Mouse (Mus musculus): ENCODE measurements around the gene C2cd4d.

C2cd4d gene

DNA sequence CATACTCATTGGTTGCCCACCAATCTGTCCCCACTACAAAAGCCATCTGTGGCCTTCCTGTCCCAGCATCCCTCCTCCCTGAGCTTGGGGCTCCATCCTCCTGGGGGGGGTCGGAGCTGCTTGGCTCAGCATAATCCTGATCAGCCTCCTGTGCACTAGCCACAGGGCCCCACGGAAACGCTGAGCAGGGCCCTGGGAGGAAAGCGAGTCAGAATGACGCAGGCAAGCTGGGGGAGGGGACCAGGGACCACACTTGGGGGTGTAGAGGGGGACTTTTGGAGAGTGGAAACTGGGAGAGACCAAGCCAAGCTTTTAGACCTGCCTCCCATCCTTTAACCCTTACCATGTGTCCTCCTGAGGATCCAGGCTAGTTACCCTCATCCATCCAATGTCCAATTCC, 13.6 kb downstream of the C2cd4d start:
- no peak for DNase-seq (ENCODE audit: inconsistent ontology term)

DNA sequence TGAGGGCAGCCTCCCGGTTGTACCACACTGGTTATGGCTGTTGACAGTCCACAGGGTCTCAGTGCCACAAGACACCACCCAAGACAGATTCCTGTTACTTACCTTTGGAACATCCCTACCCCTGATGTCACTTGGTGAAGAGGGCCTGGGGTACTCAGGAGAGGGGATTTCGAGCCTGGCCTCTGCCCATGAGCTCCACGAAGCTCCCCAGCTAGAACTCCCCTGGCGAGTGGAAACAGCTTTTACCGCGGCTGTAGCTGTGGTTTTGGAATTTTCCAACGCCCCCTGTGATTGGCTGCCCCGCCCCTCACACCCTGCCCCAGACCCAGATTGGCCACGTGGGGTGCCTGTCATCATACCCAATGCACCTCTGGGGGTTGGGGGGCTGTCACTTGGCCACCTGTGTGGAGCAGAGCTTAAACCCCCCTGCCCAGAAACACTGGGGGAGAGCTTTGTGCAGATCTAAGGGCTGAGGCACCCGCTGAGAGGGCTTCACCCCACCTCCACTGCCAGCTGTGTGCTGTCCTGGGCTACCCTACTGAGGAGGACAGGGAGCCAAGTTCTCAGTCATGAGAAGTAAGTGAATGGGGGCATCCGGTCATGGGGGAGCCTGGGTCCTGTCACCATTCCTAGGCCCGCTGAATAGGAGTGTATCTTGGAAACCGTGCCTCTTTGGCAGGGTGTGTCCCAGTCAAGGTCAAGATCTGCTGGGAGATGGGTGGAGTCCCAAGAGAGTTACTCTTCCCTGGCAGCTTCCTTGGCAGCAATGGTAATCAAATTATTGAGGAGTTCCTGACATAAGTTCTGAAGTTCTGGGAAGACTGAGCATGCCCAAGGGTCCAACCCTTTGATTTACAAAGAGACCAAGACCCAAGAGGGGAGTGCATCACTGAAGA, 15.0 kb downstream of the C2cd4d start:
- no peak for DNase-seq (ENCODE audit: inconsistent ontology term)

DNA sequence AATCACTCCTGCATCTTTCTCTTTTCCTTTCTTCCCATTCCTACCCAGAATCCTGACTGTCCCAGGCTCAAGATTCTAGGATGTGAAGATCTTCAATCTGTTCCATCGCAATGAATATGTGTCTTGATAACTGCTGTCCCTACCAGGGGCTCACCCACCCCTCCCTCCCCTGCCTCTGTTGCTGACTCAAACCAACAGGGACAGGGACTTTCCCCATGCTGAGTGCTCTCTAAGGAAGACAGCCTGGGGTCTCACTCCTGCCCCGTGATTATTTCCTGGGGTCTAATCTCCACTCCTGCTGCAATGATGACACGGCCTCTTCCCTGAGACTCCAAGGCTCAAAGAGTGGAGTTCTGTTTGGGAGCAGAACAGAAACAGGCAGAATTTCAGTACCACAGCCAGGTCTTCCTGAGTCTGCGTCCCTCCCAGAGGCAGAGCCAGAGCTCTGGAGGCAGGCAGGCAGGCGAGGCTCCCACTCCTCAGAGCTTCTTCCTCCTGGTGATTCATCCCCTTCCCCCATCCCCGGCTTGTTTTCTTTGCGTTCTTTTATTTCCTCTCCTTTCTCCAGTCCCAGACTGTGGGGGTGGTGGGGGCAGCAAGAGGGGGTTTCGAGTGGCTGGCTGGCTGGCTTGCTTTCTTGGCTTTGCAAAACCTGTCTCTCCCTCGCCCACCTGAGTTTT, 17.7 kb downstream of the C2cd4d start:
- DNase-seq (ENCODE audit: inconsistent ontology term), result no peak

DNA sequence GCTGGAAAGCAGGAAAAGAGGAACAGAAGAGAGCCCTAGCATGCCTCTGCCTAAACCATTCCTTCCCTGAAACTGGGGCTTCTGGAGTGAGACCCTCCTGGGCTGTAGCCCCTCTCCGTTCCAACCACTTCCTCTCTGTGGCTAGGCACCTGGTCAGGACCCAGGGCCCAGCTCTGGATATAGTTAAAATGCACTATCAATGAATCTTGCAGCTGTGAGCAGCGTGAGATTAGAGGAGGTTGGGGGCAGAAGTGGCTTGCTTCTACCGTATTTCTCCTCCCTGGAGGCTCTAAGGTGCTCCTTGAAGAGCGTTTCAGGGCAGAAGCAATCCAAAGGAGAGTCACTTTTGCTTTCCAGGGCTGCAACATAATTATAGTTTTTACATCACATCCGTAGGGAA, 20.1 kb downstream of the C2cd4d start:
- DNase-seq (ENCODE audit: inconsistent ontology term), result no peak

DNA sequence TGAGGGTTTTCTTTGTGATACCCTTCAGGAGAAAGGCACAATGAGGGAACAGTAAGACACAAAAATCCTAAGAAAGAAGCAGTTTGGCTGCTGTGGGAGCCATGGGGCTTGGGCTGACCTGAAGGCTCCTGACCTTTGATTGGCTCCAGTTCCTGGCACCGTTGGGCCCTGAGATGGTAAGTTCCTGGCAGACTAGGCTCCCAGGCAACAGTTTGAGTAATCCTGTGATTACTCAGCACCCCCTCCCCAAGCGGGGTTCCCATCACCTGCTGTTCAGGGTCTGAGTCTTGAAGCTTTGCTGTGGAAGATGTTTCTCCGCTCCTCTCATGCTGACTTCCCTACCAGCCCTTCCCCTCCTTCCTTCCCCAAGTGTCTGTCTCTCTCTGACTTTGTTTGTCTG, 21.2 kb downstream of the C2cd4d start:
- DNase-seq (ENCODE audit: inconsistent ontology term), result no peak

DNA sequence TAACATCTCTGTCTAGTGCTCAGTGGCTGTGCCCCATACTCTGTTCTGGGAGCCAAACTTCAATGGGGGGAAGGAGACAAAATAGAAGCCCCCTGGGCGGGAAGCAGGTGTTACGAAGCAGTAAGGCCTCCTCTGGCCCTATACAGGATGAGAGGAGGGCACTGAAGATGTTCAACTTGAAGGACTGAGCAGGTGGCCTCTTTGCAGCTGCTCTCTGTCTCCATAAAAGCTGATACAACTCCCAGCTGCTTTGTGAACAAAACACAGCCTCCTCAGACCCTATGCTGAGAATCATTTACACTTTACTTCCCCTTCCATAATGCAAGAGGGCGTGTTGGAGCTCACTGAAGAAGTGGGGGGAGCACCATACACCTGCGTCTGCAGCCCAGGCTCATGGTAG, 24.4 kb downstream of the C2cd4d start:
- DNase-seq (ENCODE audit: inconsistent ontology term), result no peak

DNA sequence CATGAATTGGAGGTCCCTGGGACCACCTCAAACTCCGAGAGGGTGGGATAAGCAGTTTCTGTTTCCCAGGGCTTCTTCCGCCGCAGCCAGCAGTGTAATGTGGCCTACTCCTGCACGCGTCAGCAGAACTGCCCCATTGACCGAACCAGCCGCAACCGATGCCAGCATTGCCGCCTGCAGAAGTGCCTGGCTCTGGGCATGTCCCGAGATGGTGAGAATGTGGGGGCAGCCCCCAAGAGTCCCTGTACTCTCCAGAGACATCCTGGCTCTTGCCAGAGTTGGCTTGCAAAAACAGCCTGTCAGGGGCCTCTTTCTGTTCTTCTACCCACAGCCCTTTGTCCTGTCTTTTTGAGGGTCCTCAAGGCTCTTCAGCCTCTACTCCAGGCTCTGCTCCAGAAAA, 25.2 kb downstream of the C2cd4d start:
- no peak for DNase-seq (ENCODE audit: inconsistent ontology term)

DNA sequence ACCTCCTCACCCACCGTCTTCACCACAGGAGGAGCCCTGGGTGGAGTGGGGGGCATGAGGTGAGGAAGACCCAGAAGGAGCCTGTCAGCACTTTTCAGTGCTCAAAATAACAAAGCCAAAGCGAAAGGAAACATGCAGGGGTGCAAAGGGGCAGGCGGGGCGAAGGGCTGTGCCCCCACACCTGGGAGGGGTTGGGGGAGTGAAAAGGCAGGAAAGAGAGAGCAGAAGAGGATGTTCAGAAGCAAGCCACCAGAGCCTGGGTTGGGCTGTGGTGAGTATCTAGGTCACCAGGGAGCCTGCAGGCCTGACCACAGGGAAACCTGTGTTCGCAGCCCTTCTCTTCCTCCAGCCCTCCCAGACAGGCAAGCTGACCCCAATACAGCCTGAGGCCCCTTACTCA, 25.8 kb downstream of the C2cd4d start:
- no peak for DNase-seq (ENCODE audit: inconsistent ontology term)

DNA sequence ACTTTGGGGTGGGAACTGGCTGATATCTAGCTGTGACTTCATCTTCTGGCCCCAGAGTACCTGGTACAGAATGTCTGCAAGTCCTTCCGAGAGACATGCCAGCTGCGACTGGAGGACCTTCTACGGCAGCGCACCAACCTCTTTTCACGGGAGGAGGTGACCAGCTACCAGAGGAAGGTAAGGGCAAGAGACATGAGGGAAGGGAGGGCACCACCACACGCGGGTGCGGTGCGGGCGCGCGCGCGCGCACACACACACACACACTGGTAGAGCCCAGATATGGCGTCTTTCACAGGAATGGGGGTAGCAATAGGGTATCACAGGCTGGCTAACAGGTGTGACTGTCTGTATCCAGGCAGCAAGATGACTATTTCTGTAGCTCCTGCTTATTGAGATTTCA, 27.2 kb downstream of the C2cd4d start:
- no peak for DNase-seq (ENCODE audit: inconsistent ontology term)

DNA sequence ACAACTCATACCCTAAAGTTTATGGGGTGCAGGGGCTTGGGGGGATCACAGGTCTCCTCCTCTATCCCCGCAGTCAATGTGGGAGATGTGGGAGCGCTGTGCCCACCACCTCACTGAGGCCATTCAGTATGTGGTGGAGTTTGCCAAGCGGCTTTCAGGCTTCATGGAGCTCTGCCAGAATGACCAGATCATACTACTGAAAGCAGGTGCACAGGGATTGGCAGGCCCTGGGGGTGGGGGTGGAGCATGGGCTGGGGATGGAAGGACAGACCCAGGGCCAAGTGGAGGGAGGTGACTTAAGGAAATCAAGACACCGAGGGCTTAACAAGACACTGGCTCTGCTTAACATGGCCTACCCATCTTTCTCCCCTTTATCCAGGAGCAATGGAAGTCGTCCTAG, 28.8 kb downstream of the C2cd4d start:
- DNase-seq (ENCODE audit: inconsistent ontology term), result no peak

DNA sequence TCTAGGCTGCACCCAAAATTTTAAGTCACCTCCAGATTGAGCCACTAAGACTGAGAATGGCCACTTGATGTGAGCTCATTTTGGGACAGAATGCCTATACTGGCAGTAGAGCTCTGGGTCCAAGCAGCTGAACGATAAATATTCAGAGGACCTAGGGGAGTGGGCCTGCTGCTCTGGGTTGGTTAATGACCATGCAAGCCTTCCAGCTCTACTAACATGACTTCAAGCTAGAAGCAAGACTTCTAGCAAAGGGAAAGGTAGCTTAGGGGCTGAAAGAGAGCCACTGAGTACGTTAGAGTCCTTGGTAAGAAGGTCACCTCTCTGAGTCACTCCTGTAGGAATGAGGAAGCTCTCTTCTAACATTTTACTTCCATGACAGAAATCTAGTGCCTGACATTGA, 29.9 kb downstream of the C2cd4d start:
- no peak for DNase-seq (ENCODE audit: inconsistent ontology term)

DNA sequence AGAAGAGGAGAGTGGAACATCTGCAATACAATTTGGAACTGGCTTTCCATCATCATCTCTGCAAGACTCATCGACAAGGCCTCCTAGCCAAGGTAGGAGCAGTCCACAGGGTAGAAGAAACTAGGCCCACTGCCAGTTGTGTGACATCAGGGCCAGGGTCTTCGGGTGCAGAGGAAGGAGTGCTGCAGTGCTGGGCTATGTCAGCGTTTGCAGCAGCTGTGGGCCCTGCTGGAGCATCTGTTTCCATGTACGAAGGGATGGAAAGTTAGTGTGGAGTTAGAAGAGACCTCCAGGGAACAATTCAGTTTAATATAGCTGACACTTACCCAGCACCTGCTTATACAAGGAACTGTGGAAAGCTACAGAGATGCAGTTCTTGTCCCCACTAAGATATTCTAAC, 30.8 kb downstream of the C2cd4d start:
- DNase-seq (ENCODE audit: inconsistent ontology term), result no peak

DNA sequence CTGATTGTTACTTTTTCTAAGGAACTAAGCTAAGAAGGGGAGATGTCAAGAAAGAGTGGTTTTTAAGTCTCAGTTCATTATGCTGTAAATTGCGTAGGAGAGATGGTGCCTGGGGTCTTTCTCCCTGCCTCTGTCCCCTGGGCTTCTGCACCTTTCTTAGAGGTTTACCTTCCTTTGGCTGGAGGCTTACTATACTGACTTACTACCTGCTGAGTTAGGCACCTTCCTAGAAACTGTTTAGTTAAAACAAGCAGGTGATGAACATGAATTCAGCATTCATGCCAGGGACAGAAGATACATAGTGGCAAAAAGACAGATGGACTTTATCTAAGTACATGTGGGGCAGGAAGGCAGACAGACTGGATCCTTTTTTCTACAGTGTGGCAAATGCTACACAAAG, 34.1 kb downstream of the C2cd4d start:
- no peak for DNase-seq (ENCODE audit: inconsistent ontology term)

DNA sequence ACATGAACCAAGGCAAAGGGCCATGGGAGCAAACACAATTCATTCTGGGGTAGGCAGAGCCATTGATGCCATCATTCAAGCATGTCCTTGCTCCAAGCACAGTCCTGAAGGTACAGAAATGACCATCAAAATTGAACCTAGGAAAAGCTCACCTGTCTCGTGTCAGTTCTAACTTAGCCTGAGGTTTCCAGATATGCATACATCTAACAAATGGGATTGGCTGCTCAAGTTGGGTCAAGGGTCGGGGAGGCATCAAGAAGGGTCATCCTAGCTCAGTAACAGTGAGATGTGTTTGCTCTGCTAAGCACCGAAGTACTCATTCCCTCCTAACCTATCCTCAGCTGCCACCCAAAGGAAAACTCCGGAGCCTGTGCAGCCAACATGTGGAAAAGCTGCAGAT, 34.6 kb downstream of the C2cd4d start:
- DNase-seq (ENCODE audit: inconsistent ontology term), result no peak

DNA sequence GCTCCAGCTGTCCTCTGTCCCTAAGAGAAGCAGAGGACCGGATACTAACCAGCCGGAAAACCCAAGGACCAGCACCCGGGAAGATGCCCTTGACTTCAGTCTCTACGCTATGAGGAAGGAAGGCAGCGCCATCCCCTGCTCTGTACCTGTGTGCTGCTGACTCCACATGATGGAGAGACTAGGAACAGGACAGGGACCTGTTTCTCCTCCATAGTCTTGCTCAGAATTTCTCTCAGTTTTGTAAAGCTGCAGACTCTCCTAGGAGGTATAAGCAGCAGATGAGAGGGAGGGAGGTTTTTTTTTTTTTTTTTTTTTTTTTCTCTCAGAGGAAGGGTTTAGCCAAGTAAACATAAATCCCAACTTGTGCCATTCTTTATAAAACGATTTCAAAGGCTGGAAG, 36.0 kb downstream of the C2cd4d start, which contains the start of gene Lingo4:
Gene Lingo4, plus strand, starts transcription at position 301 of the 400 bp plus-strand sequence.
- DNase-seq (ENCODE audit: inconsistent ontology term), result no peak

DNA sequence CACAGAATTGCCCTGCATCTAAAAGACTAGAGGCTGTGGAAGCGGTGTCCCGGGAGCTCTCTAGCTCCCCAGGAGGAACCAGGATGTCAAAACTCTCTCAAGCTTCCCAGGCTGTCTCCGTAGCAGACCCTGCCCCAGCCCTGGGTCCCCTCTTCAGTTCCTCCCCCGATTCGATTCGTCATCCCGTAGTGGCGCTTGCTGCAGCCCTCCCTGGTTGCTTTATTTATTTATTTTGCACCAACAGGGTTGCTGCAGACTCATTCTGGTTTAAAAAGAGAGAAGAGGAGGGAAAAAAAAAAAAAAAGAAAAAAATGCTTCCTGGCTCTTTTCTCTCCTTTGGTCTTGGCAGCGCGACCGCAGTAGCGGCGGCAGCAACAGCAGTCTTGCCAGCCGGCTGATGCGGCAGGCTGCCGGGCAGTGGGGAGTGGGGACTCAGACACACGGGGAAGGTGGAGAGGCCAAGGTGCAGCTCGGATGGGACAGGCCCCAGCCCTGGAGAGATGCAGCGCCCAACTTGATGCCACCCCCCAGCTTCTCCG, 36.8 kb downstream of the C2cd4d start:
- DNase-seq (ENCODE audit: inconsistent ontology term), result peak; percentile 81

DNA sequence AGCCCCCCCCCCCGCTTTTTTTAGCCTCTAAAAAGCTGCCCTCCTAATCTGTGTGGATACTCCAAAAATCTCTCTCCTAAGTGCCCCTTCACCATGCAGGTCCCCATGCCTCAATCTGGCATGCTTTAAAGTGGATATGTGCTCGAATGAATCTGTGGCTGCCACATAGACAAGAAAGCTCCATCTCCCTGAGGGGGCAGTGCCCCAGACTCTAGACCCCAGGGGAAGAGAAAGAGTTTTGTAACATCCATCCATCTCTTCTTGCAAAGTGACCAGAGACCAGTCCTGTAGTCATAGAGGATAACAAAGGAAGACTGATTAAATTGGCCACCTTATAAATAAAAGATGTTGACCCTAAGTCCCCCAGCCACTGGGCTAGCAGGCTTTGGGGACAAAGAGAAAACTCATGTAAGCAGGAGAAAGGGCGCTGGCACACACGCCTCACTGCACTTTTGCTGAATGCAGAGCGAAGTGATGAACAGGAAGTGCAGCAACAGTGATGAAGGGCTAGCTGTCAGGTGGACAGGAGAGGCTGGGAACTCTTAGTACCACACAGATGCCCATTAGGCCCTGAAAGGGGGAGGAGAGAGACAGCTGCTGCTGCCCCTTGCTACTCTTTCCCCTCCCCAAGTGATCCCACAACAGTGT, 37.5 kb downstream of the C2cd4d start:
- DNase-seq (ENCODE audit: inconsistent ontology term), result no peak

DNA sequence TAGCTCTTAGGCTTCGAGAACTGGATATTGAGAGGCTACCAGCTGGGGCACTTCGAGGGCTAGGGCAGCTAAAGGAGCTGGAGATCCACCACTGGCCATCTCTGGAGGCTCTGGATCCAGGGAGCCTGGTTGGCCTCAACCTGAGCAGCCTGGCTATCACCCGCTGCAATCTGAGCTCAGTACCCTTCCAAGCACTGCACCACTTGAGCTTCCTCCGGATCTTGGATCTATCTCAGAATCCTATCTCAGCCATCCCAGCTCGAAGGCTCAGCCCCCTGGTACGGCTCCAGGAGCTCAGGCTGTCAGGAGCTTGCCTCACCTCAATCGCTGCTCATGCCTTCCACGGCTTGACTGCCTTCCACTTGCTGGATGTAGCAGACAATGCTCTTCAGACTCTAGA, 40.2 kb downstream of the C2cd4d start:
- no peak for DNase-seq (ENCODE audit: inconsistent ontology term)

DNA sequence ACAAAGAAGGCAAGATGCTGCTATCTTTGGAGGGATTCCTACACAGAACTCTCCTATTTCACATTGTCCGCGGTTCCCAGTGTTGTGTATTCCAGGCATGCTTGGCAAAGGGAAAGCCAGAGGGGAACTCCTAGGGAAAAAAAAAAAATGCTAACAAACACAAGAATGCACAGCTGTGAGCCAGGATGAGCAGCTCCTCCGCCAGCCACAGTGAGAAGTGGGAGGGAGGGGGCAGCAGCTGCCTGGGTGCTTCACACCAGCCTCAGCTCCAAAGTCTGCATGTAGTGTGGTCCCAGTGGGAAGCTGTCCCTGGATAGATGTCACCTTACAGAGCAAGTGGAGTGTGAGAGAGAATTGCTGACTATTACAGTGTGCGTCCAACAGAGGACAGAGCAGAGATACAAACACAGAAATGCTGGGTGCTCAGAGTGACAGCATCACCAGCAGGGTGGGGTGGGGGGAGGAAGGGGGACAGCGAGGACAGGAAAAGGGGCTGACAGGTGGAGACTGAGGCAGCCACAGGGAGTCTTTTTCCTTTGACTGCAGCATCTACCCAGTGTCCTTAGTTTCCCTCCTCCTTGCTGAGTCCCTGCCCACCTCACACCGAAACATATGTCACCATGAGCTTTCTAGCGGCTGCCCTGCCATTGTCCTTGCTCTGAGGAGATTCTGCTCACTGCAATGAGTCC, 42.3 kb downstream of the C2cd4d start:
- DNase-seq (ENCODE audit: inconsistent ontology term), result peak; percentile 65

DNA sequence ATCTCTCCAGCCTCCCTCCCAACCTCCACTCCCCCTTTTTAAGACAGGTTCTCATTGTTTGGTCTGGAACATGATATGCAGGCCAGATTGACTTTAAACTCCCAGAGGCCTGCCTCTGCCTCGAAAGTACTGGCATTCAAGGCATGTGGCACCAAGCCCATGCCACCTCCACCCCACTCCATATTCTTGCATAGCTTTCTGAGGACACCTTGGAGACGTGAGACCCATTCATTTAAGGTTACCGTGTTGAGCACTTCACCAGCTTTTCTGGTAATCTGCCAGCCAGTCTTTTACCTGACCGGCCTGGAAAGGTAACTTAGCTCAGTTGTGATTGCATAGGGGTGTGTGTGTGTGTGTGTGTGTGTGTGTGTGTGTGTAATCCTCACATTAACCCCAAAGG, 43.3 kb downstream of the C2cd4d start:
- no peak for DNase-seq (ENCODE audit: inconsistent ontology term)

DNA sequence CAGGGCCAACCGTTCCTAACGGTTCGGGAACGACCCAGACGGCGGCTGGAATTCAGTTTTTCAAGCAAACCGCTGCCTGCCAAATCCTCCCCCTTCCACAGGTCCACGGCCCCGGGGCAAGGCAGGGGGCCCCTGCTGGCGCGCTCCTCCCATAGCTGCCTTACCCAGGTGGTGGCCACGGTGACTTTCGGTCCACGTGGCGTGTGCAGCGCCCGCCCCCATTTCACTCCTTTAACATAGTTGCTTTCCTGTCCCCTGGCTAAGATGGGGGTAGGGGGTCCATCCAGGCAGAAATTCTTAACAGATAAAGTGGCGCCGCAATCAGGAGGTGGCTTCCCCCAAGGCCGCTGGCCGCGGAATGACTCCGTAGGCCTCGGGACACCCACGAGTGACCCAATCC, 50.3 kb downstream of the C2cd4d start:
- DNase-seq (ENCODE audit: inconsistent ontology term), result no peak
